Mouse (Mus musculus): ENCODE results near the gene Tmem208. TPM values are rescaled to one million over a fixed set of nuclear protein-coding genes. Genes with fewer than 3 reads are reported as not detected.

Gene Tmem208
- polyA plus RNA-seq, 1 experiment from 2014 or later, result 91.7 TPM

- no peak for ATAC-seq (replicated peaks; ENCODE audit: insufficient number of reproducible peaks, low FRiP score, low TSS enrichment, low read depth)
- H3K36me3 ChIP-seq (replicated peaks; ENCODE audit: control insufficient read depth, insufficient read depth, low read depth, low read length), result no peaks in the 10 kb centered on the region
- DNase-seq (ENCODE audit: low spot score), result no peak
- H3K4me3 ChIP-seq (ENCODE audit: low read depth, low read length), result no peak overlapping the region
- H3K9ac ChIP-seq (replicated peaks; ENCODE audit: low read length), result no peak overlapping the region
- H3K4me1 ChIP-seq (ENCODE audit: control insufficient read depth, insufficient read depth, low read length), result peaks cover 5% of the 10 kb centered on the region; the same call in 1 of the 2 replicates
- no peak overlapping the region for H3K27ac ChIP-seq (replicated peaks; ENCODE audit: low read depth, low read length)
- H3K4me2 ChIP-seq (ENCODE audit: low read depth, low read length), result no peak overlapping the region
- H3K9me3 ChIP-seq (replicated peaks; ENCODE audit: control insufficient read depth, low read length), result no peaks in the 10 kb centered on the region
- no peaks in the 10 kb centered on the region for H3K27me3 ChIP-seq (ENCODE audit: control insufficient read depth, insufficient read depth, low read length)
- WGBS, result 84% methylated on average over 15 of the region's 15 CpGs
Measured at GRCm38 (mm10) chr8:105309142-105309847, 16.9 kb upstream of the Tmem208 start.

- Histone ChIP-seq H3K4me1 (ENCODE audit: control insufficient read depth, insufficient read depth, low read length) (peaks cover 5% of the 10 kb centered on the region; the same call in 1 of the 2 replicates), H3K36me3 (replicated peaks; ENCODE audit: control insufficient read depth, insufficient read depth, low read depth, low read length) (no peaks in the 10 kb centered on the region), H3K4me3 (ENCODE audit: low read depth, low read length) (no peak overlapping the region), H3K27me3 (ENCODE audit: control insufficient read depth, insufficient read depth, low read length) (no peaks in the 10 kb centered on the region), H3K9me3 (replicated peaks; ENCODE audit: control insufficient read depth, low read length) (no peaks in the 10 kb centered on the region), H3K9ac (replicated peaks; ENCODE audit: low read length) (no peak overlapping the region), H3K27ac (replicated peaks; ENCODE audit: low read depth, low read length) (no peak overlapping the region), H3K4me2 (ENCODE audit: low read depth, low read length) (no peak overlapping the region)
- DNase-seq (ENCODE audit: low spot score) (no peak), ATAC-seq (replicated peaks; ENCODE audit: insufficient number of reproducible peaks, low FRiP score, low TSS enrichment, low read depth) (no peak)
- WGBS, result 85% methylated on average over 8 of the region's 8 CpGs
Measured at GRCm38 (mm10) chr8:105310118-105310517, 16.0 kb upstream of the Tmem208 start.

- Histone ChIP-seq H3K9ac (replicated peaks; ENCODE audit: low read length) (no peak overlapping the region), H3K4me3 (ENCODE audit: low read depth, low read length) (no peak overlapping the region), H3K4me1 (ENCODE audit: control insufficient read depth, insufficient read depth, low read length) (no peaks in the 10 kb centered on the region), H3K9me3 (replicated peaks; ENCODE audit: control insufficient read depth, low read length) (no peaks in the 10 kb centered on the region), H3K27me3 (ENCODE audit: control insufficient read depth, insufficient read depth, low read length) (no peaks in the 10 kb centered on the region), H3K27ac (replicated peaks; ENCODE audit: low read depth, low read length) (no peak overlapping the region), H3K4me2 (ENCODE audit: low read depth, low read length) (no peak overlapping the region), H3K36me3 (replicated peaks; ENCODE audit: control insufficient read depth, insufficient read depth, low read depth, low read length) (no peaks in the 10 kb centered on the region; the same call in 1 of the 2 replicates)
- no peak for ATAC-seq (replicated peaks; ENCODE audit: insufficient number of reproducible peaks, low FRiP score, low TSS enrichment, low read depth)
- 83% methylated on average over 1 of the region's 1 CpGs for WGBS
- DNase-seq (ENCODE audit: low spot score), result no peak
Measured at GRCm38 (mm10) chr8:105311718-105312117, 14.4 kb upstream of the Tmem208 start.

GRCm38 (mm10) chr8:105312891-105313481, 13.2 kb upstream of the Tmem208 start:
- Histone ChIP-seq H3K27ac (replicated peaks; ENCODE audit: low read depth, low read length) (no peak overlapping the region), H3K4me3 (ENCODE audit: low read depth, low read length) (no peak overlapping the region), H3K9ac (replicated peaks; ENCODE audit: low read length) (no peak overlapping the region), H3K4me2 (ENCODE audit: low read depth, low read length) (no peak overlapping the region), H3K4me1 (ENCODE audit: control insufficient read depth, insufficient read depth, low read length) (no peaks in the 10 kb centered on the region), H3K27me3 (ENCODE audit: control insufficient read depth, insufficient read depth, low read length) (no peaks in the 10 kb centered on the region), H3K9me3 (replicated peaks; ENCODE audit: control insufficient read depth, low read length) (no peaks in the 10 kb centered on the region), H3K36me3 (replicated peaks; ENCODE audit: control insufficient read depth, insufficient read depth, low read depth, low read length) (no peaks in the 10 kb centered on the region; the same call in 1 of the 2 replicates)
- DNase-seq (ENCODE audit: low spot score), result no peak
- no peak for ATAC-seq (replicated peaks; ENCODE audit: insufficient number of reproducible peaks, low FRiP score, low TSS enrichment, low read depth)
- WGBS, result 82% methylated on average over 8 of the region's 8 CpGs

- Histone ChIP-seq H3K9ac (replicated peaks; ENCODE audit: low read length) (no peak overlapping the region), H3K9me3 (replicated peaks; ENCODE audit: control insufficient read depth, low read length) (no peaks in the 10 kb centered on the region), H3K27ac (replicated peaks; ENCODE audit: low read depth, low read length) (no peak overlapping the region), H3K4me2 (ENCODE audit: low read depth, low read length) (no peak overlapping the region), H3K4me3 (ENCODE audit: low read depth, low read length) (no peak overlapping the region), H3K36me3 (replicated peaks; ENCODE audit: control insufficient read depth, insufficient read depth, low read depth, low read length) (no peaks in the 10 kb centered on the region; the same call in 1 of the 2 replicates), H3K27me3 (ENCODE audit: control insufficient read depth, insufficient read depth, low read length) (no peaks in the 10 kb centered on the region), H3K4me1 (ENCODE audit: control insufficient read depth, insufficient read depth, low read length) (no peaks in the 10 kb centered on the region)
- ATAC-seq (replicated peaks; ENCODE audit: insufficient number of reproducible peaks, low FRiP score, low TSS enrichment, low read depth) (no peak), DNase-seq (ENCODE audit: low spot score) (no peak)
- WGBS, result 82% methylated on average over 9 of the region's 9 CpGs
Measured at GRCm38 (mm10) chr8:105313622-105314402, 12.3 kb upstream of the Tmem208 start.

GRCm38 (mm10) chr8:105315073-105315769, 10.9 kb upstream of the Tmem208 start:
- no peaks in the 10 kb centered on the region for H3K27me3 ChIP-seq (ENCODE audit: control insufficient read depth, insufficient read depth, low read length)
- no peak; the same call in 1 of the 2 replicates for ATAC-seq (replicated peaks; ENCODE audit: insufficient number of reproducible peaks, low FRiP score, low TSS enrichment, low read depth)
- DNase-seq (ENCODE audit: low spot score), result no peak
- no peak overlapping the region for H3K9ac ChIP-seq (replicated peaks; ENCODE audit: low read length)
- H3K27ac ChIP-seq (replicated peaks; ENCODE audit: low read depth, low read length), result no peak overlapping the region
- no peak overlapping the region for H3K4me2 ChIP-seq (ENCODE audit: low read depth, low read length)
- no peaks in the 10 kb centered on the region for H3K4me1 ChIP-seq (ENCODE audit: control insufficient read depth, insufficient read depth, low read length)
- no peak overlapping the region for H3K4me3 ChIP-seq (ENCODE audit: low read depth, low read length)
- H3K9me3 ChIP-seq (replicated peaks; ENCODE audit: control insufficient read depth, low read length), result no peaks in the 10 kb centered on the region
- no peaks in the 10 kb centered on the region; the same call in 1 of the 2 replicates for H3K36me3 ChIP-seq (replicated peaks; ENCODE audit: control insufficient read depth, insufficient read depth, low read depth, low read length)
- 85% methylated on average over 18 of the region's 18 CpGs for WGBS

GRCm38 (mm10) chr8:105317941-105318340, 8.2 kb upstream of the Tmem208 start:
- WGBS, result 83% methylated on average over 4 of the region's 4 CpGs
- no peak for DNase-seq (ENCODE audit: low spot score)
- Histone ChIP-seq H3K27ac (replicated peaks; ENCODE audit: low read depth, low read length) (no peak overlapping the region), H3K9ac (replicated peaks; ENCODE audit: low read length) (no peak overlapping the region), H3K4me2 (ENCODE audit: low read depth, low read length) (no peak overlapping the region), H3K4me1 (ENCODE audit: control insufficient read depth, insufficient read depth, low read length) (no peaks in the 10 kb centered on the region), H3K36me3 (replicated peaks; ENCODE audit: control insufficient read depth, insufficient read depth, low read depth, low read length) (no peaks in the 10 kb centered on the region; the same call in 1 of the 2 replicates), H3K9me3 (replicated peaks; ENCODE audit: control insufficient read depth, low read length) (no peaks in the 10 kb centered on the region), H3K27me3 (ENCODE audit: control insufficient read depth, insufficient read depth, low read length) (no peaks in the 10 kb centered on the region), H3K4me3 (ENCODE audit: low read depth, low read length) (no peak overlapping the region)
- ATAC-seq (replicated peaks; ENCODE audit: insufficient number of reproducible peaks, low FRiP score, low TSS enrichment, low read depth), result no peak

Measured in embryonic facial prominence, embryonic 11.5 days (tissue).